Mouse (Mus musculus): ENCODE measurements around the gene Slc7a3. TPM values are rescaled to one million over a fixed set of nuclear protein-coding genes. Genes with fewer than 3 reads are reported as not detected.

Slc7a3 gene
- polyA plus RNA-seq, 1 experiment from 2014 or later = 1.5 TPM

Other genes with a start within 250 kb of the Slc7a3 start
- 0.18 TPM in 1 of 2 replicates, not detected in the other for gene Tex11, start 26.4 kb downstream of the Slc7a3 start, polyA plus RNA-seq (2016; fragmentation: Nextera tagmentation; extraction: Ambion mirVana)
- 56.7 and 57.2 TPM in 2 replicates for gene Snx12, start 136.5 kb upstream of the Slc7a3 start, polyA plus RNA-seq (2016; fragmentation: Nextera tagmentation; extraction: Ambion mirVana)
- 2.6 and 3.4 TPM in 2 replicates for gene Foxo4, start 168.5 kb upstream of the Slc7a3 start, polyA plus RNA-seq (2016; fragmentation: Nextera tagmentation; extraction: Ambion mirVana)
- not detected in 2 replicates for gene Gm614, start 178.0 kb upstream of the Slc7a3 start, polyA plus RNA-seq (2016; fragmentation: Nextera tagmentation; extraction: Ambion mirVana)
- gene Il2rg, start 182.2 kb upstream of the Slc7a3 start, polyA plus RNA-seq (2016; fragmentation: Nextera tagmentation; extraction: Ambion mirVana) = 5.4 and 5.5 TPM in 2 replicates
- gene Gm20489, start 183.0 kb upstream of the Slc7a3 start, polyA plus RNA-seq (2016; fragmentation: Nextera tagmentation; extraction: Ambion mirVana) = not detected in 2 replicates
- 37.2 and 39.4 TPM in 2 replicates for gene Med12, start 188.0 kb upstream of the Slc7a3 start, polyA plus RNA-seq (2016; fragmentation: Nextera tagmentation; extraction: Ambion mirVana)
- gene Nlgn3, start 213.1 kb upstream of the Slc7a3 start, polyA plus RNA-seq (2016; fragmentation: Nextera tagmentation; extraction: Ambion mirVana) = 15.3 and 18.0 TPM in 2 replicates